Mouse (Mus musculus): Measurements from ENCODE around the gene Khdrbs1.
"Not testable (repeated sequence)": the region's sequence is repeated elsewhere in the genome, so short reads cannot be mapped to it uniquely, and the experiment has no call there.

Gene Khdrbs1

DNA sequence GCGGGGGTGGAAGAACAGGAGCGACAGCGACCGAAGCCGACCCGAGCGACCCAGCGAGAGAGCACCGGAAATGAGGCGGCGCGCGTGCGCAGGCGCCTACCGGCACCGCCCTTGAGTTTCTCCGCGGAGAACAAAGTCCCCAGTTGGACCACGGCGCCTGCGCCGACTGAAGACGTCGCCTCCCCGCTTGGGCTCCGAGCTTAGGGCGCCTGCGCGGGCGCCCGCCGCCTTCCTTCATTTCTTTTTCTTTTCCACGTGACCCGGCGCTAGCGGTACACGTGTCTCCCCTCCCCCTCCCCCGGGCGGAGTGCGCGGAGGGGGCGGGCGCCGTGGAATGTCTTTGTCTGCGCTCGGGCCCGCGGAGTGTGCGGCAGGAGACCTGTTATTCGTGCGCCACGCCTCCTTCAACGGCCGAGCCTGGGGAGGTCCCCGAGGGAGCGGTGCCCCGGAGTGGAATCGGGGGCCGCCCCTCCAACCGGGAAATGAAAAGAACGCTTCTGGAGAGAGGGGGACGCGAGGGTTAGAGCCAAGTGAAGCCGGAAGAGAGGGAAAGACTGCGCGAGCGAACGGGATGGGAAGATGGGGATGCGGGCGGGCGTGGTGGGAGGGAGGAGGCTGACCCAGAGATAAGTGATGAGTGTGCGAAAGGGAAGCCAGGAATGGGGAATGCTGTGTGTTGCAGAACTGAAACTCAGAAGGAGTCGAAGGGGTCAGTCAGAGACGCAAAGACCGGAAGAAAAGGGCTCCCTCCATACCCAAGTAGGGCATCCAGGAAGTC, at the start of gene Khdrbs1:
TSS of gene Khdrbs1 (minus strand) at position 72 of the 778 bp plus-strand sequence.
- peak; percentile 100 for DNase-seq (ENCODE audit: low read depth, low spot score)

DNA sequence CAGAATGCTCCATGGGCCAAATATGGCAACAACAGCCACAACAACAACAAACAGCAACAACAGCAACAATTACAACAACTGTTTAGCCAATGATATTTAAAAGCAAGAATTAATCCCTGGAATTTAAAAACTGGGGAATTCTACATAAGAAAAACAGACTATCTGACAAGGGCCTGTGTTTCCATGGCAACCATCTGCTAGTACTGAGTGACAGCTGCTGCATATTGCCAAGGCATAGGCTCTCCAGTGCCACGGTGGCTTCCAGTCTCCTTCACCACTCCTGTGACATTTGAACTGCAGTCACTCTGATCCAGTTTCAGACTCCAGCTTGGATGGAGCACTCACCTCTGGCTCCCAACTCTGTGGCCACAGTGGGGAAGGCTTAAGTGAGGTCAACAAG, 49.3 kb upstream of the Khdrbs1 start:
- no peak for DNase-seq (ENCODE audit: low read depth, low spot score)

DNA sequence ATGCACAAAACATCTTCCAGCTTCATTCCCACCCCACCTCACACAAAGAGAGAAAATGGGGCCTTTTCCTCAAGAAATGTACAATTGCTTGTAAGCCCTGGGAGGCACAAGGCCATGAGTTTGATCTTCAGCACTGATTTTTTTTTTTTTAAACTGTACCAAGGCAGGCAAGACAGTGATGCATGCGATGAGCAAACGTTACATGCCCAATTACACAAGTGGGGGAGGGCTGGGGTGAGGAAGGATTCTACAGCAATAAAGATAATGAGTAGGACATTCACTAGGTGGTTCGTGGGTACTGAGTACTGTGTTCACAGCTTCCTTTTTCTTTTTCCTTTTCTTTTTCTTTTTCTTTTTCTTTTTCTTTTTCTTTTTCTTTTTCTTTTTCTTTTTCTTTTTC, 48.4 kb upstream of the Khdrbs1 start:
- DNase-seq (ENCODE audit: low read depth, low spot score) = no peak

DNA sequence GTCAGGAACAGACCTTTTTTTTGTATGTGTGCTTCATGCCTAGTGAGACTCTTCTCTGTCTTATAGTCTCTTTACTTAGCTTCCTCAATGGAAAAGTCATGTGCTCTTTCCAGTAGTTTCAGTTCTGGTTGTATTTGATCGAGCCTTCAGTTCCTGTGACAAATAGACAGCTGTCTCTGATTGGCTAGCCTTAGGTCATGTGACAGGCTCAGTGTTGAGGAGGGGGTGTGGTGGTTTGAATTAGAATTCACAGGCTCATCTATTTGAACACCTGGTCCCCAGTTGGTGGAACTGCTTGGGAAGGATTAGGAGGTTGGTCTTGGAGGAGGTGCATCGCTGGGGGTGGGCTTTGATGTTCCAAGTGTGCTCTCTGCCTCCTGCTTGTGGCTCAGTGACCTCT, 47.5 kb upstream of the Khdrbs1 start:
- DNase-seq (ENCODE audit: low read depth, low spot score) = no peak

DNA sequence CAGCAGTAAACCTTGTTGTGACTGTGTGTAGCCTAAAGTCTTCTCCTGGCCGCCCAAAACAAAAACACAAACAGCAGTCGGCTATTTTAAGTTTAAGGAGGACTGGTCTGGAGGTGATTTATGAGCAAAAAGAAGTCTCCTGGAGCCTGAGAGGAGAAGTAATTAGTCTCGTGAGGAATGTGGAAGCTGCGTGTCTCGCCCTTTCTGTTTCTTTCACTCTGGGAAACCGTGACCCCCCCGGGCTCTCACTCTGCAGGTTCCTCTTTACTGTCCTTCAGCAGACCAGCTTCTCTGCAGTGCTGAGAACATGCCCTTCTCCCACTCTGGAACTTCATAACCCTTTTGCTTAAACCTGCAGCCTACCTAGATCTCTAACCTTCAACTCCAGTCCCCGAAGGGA, 46.6 kb upstream of the Khdrbs1 start:
- DNase-seq (ENCODE audit: low read depth, low spot score) = no peak

DNA sequence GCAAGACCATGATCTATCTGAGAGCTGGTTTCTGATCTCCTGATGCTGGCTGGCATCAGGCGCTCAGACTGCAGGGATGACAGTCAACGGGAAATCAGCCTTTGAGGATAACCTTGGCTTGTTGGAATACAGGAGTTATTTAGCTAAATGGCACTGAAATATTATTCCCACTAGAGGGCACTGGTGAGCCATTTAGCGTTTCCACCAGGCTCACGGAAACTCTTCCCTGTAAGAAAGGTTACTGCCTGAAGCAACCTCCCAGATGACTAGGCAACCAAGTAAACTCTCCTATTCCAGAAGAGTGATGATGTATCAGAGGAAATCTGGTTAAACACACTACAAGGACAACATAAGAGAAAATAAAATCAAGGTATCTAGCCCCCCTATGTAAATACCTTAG, 43.1 kb upstream of the Khdrbs1 start:
- DNase-seq (ENCODE audit: low read depth, low spot score) = peak; percentile 93

DNA sequence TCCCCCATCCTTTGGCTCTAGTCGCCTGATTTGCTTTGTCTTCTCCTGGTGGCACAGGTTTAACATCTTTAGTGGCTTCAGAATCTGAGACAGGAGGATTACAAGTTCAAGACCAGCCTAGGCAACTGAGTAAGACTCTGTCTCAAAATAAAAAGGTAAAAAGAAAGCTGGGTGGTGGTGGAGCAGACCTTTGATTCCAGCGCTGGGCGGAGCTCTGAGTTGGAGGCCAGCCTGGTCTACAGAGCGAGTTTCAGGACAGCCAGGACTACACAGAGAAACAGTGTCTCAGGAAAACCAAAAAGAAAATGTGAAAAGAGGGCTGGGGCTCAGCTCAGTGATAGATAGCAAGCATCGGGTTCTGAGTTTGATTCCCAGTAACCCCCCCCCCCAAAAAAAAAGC, 41.4 kb upstream of the Khdrbs1 start:
- no peak for DNase-seq (ENCODE audit: low read depth, low spot score)

DNA sequence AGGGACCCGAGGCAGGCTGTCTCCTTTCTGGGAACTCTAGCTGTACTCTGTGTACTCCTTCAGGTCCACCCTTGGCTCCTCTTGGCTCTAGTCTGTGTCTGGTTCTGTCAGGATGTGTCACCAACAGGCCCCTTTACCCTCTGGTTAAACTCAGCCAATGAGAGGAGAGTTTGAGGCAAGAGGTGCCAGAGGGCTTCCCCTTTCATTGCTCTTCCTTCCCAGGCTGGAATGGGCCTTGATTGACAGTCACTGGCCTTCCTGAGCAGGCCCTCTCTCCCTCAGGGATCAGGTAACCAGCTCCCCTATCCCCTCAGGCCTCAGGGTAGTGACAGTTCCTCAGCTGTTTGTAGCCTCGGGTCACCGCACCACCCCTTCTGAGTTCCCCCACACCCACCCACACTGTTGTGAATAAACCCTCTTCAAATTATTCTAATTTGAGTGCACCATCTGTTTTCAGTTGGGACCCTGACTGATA, 40.8 kb upstream of the Khdrbs1 start:
- DNase-seq (ENCODE audit: low read depth, low spot score) = no peak

DNA sequence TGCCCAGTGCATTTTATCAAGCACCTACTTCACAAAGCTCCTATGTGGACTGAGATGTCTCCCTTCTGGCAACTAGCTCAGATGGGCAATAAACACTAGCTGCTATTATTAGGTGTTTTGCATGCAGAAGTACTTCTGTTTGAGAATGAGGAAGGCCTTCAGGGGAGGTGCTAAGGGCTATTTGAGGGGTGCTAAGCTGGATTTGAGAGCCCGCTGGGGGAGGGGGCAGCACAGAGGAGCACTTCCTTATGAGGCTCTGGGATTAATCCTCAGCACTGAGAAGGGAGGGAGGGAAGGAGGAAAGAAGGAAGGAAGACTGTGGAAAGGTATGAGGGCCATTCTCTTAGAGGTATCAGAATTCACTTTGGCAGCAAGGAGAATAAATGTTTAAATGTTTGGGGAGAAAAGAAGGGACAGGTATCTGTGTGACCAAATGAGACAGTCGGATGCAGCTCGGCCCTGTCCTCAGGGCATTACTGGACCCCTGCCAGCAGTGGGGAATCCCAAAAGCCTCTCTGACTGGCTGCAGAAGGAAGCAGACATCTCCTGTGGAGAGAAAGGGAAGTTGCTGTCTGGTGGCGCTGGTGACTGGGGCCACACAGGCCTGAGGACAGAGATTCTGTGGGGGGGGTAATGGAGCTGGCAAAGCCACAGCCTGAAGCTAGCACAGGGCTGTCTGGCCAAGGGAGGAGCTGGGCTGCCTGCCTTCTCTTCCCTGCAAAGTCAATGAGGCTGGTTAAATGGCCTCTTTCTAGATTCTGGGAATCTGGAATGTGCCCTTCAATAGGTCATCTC, 40.0 kb upstream of the Khdrbs1 start:
- DNase-seq (ENCODE audit: low read depth, low spot score) = no peak

DNA sequence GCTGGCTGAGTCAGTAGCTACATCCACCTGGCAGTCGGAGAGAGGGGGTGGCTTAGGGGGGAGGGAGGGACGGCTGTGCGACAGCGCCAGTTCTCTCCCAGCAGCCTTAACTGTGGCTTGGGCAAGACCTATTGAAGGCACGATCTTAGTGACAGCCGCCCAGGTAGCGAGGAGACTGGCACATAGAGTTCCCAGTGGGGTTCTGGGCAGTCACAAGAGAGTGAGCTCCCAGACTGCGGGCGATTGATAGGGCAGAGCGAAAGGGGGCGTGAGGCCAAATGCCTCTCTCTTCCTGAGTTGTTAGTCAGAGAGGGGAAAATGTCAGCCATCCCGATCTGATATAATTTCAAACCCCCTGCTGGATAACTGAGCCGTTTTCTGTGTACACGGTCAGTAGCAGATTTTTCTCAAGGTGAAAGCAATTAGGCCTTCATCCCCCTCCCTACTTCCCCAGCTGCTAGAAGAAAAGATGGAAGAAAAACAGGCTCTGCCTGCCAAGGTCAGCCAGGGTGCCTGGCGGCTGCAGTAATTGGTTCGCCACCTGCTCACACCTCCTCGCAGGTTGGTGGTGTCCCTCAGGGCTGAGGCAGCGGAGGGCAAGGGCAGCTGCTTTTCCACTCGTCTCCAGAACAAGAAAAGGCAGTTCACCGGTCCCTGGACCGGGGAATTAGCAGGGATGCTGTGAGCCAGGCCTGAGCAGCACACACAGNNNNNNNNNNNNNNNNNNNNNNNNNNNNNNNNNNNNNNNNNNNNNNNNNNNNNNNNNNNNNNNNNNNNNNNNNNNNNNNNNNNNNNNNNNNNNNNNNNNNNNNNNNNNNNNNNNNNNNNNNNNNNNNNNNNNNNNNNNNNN, 29.8 kb upstream of the Khdrbs1 start:
- DNase-seq (ENCODE audit: low read depth, low spot score) = peak; percentile 91

DNA sequence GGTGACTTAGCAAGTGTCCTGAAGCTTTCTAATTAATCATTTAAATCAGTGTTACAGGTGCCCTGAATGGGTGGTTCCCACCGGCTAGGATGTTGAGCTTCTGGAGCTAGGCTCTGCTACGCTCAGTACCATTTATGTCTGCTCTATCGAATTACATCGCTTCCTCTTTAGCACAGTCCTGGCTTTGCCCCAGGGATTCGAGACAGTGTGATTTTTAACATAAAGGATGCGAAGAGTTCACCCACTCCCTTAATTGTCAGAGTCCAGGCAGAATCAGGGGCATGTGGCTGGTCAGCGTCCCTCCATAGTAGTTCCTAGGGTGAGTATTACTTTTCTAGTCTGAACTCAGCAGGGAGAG, 29.2 kb upstream of the Khdrbs1 start:
- DNase-seq (ENCODE audit: low read depth, low spot score) = no peak

DNA sequence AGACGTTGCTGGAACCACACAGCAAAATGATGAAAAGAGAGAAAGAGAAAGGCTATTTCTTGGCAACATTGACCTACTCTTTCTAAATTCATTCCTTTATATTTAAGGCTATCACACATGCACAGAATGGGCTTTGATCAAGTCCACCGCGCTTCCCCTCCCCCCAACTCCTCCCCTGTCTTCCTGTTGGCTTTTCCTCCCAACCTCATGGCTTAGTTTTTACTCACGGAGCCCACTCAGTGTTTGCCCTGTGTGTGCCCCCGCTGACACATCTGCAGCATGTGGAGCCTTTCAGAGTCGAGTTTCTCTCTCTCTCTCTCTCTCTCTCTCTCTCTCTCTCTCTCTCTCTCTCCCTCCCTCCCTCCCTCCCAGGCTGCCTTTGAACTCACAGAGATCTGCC, 28.5 kb upstream of the Khdrbs1 start:
- DNase-seq (ENCODE audit: low read depth, low spot score) = no peak

DNA sequence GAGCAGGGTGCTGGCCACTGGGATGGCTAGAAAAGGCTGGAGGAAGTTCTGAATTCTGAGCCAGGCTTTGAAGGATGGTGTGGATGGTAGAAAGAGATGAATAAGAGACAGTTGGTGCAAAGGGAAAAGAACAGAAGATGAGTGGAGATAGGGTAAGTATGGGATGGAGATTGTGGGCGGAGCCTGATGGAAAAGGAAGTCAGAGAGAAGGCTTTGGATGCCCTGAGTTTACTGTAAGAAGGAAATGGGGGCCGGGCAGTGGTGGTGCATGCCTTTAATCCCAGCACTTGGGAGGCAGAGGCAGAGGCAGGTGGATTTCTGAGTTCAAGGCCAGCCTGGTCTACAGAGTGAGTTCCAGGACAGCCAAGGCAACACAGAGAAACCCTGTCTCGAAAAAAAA, 26.6 kb upstream of the Khdrbs1 start:
- DNase-seq (ENCODE audit: low read depth, low spot score) = not testable (repeated sequence)

DNA sequence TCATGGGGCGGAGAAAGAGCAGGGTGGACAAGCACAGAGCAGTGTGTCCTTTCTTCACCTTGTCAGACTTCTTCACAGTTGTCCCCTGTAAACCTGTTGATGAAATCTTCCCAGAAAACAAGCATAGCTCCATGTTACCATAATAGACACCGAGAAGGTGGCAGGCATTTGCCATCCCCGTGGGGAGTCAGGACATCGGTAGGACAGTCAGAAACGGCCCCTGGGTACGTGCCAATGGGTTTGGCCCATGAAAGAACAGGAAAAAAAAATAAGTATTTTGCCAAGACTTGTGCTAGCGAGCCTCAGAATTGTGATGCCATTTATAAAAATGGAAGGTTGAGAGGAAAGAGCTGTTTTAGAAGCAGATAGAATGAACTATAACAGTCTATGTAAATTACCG, 25.7 kb upstream of the Khdrbs1 start:
- no peak for DNase-seq (ENCODE audit: low read depth, low spot score)

DNA sequence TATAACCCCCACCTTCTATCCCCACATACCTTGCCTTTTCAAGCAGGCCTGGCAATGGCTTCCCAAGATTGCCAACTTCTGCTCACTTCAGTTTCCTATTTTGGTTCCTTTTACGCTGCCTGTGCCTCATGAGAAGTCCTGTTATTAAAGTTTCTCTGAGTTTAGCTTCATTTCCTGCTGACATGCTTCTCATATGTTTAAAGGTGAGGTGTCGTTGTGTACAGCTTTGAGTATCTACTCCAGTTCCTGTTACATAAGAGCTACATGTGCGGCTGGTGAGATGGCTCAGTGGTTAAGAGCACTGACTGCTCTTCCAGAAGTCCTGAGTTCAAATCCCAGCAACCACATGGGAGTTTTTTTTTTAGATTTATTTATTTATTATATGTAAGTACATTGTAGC, 23.2 kb upstream of the Khdrbs1 start:
- DNase-seq (ENCODE audit: low read depth, low spot score) = no peak

DNA sequence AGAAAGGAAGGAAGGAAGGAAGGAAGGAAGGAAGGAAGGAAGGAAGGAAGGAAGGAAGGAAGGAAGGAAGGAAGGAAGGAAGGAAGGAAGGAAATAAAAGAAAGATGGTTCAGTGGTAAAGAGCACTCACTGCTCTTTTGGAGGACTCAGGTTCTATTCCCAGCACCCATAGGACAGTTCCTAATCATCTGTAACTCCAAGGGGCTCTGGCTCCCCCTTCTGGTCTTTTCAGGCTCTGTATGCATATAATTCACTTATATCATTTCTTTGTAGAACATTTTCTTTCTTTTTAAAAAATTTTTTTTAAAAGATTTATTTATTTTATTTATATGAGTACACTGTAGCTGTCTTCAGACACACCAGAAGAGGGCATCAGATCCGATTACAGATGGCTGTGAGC, 20.4 kb upstream of the Khdrbs1 start:
- not testable (repeated sequence) for DNase-seq (ENCODE audit: low read depth, low spot score)

DNA sequence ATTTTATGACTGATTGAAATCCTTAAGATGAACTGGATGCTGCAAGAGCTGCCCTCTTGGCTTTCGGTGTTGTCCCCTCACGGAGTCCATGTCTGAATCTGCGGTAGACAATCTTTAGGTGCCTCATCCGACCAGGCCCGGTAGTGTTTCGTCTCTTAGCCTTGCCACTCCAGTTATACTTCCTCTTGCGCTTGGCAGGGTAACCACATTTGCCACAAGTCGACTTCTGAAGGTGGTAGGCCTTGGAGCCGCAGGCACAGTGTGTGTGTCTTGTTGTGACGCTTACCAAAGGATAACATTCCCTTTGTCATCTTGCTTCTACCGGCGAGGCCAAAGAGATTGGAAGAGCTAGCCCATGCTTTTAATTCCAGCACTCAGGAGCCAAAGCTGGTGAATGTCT, 19.5 kb upstream of the Khdrbs1 start:
- no peak for DNase-seq (ENCODE audit: low read depth, low spot score)

DNA sequence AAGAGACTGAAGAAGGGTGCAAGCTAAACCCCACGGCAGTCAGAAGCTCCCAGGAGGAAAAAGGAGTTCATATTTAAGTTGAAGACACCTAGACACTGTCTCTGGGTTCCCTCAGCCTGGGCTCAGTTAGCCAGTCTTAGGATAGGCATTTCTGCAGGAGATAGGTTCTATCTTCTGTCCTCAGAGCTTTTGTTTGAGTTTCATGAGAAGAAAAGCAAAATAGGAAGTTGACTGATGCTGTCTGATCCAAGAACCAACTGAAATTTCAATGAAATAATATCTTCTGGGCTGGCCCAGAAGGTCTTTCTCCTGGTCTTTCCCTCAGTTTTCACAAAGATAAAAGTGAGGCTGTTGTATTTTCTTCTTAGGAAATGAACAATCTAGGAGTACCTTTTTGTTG, 13.4 kb upstream of the Khdrbs1 start:
- no peak for DNase-seq (ENCODE audit: low read depth, low spot score)

DNA sequence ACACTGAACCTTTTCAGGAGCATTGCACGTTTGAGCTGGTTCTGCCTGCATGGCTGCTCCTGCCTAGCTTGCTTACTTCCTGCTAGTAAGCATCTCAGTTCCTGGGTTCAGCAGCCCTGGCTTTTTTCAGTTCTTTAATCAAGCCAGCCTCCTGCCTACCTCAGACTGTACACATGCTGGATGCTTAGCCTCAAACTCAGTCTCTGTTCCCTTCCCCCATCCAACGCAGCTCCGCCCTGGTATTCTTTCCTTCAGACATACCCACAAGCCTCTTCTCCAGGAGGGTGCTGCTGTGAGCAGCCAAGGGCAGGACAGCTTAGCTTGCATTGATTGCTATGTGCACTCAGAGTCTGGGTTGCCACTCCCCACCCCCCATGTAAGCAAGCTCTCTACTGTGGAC, 12.6 kb upstream of the Khdrbs1 start:
- DNase-seq (ENCODE audit: low read depth, low spot score) = no peak

DNA sequence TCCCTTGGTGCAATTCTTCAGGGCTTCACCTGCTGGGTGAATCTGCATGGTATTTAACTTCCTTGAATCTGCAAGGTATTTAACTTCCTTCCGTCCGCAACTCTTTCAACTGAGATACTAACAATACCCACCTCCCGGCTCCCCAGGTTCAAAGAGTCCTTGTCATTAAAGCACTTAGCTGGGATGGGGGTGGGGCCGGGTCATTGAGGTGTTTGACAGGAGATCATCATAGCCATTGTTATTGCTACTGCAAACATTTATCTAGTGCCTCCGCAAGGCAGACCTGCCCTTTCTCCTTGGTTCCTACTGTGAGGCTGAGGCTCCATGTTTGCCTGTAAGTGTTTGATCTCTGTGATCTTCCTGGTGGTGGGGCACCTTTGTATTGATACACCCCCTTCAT, 8.3 kb upstream of the Khdrbs1 start:
- no peak for DNase-seq (ENCODE audit: low read depth, low spot score)

DNA sequence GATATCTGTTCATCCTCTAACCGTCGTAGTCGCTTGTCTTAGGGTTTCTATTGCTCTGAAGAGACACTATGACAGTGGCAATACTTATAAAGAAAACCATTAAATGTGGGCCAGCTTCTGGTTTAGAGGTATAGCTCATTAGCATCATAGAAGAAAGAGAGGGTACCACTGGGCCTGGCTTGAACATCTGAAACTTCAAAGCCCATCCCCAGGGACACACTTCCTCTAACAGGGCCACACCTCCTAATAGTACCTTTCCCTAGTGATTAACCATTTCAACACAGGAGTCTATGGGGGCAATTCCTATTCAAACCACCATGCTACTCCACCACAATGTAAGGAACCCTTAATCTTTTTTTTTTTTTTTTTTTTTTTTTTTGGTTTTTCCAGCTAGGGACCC, 4.5 kb upstream of the Khdrbs1 start:
- no peak for DNase-seq (ENCODE audit: low read depth, low spot score)

DNA sequence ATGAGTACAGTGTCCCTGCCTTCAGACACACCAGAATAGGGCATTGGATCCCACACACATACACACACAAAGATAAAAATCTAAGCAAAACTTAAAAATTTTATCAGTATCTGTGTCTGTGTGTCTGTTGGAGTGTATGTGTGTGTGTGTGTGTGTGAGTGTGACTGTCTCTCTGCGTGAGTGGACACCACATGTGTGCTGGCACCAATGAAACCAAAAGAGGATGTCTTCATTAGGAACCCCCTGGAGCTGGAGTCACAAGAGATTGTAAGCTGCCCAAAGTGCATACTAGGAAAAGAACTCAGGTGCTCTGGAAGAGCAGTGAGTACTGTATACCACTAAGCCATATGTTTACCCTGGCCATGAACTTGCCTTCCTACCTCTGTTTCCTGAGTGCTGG, 4.0 kb upstream of the Khdrbs1 start:
- DNase-seq (ENCODE audit: low read depth, low spot score) = no peak
